Mouse (Mus musculus): ENCODE data around the gene Hc.

Gene Hc

DNA sequence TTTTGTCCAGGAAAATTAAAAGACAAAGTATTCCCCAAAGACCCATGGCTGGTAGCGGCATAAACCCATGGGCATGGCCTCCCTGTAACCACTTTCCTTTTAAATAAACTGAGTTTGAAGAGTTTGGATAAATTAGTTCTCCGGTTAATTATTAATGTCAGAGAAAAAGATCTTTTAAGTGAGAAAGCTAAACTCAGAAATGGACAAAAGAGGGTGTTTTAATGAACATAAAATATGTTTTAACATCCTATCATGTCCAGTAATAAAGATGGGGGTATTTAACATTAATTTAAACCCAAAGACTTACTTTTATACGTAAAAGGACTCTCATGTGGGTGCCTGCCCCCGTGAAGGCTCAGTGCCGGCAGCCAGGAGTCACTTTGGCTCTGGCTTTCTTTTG, at the start of gene Hc:
TSS of gene Hc (minus strand) at position 101 of the 400 bp plus-strand sequence.
- in situ Hi-C loops (cut with MboI, MseI) = no loop called here

DNA sequence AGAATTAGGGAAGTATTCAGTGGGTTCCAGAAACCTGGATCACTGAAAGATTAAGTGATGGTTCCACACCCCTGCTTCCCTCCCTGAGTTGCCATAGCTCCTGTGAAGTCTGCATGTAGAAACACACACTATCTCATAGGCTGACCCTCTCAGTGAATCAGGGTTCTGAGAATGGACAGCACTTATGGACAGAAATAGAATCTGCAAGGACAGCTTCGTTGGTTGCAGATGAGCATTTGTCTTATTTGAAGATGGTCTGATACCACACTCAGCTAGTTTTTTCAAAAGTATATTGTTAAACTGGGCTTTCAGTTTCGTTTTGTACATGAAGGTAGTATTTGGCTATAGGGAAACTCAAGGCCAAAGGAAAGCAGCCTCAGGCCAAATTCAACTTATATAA, 49.3 kb upstream of the Hc start:
- in situ Hi-C loops (cut with MboI, MseI) = no loop called here

DNA sequence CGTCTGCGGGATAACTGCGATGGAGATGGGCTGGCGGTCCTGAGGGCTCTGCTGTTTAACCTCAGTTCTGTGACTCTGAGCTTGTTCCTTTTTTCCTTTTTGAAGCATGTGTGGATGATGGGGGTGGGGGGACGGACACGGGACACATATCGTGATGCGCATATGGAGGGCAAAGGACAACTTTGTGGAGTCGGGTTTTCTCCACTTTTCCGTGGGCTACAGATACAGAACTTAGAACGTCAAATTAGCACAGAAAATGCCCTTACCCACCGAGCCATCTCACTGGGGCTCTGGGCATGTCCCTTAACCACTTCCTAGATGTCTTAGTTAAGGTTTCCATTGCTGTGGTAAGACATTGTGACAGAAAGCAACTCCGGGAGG, 48.7 kb upstream of the Hc start:
- in situ Hi-C loops (cut with MboI, MseI) = loop anchor here (5.0 kb wide), 2 partner anchors 58 to 63 kb away; no protein-coding TSS in a partner anchor

DNA sequence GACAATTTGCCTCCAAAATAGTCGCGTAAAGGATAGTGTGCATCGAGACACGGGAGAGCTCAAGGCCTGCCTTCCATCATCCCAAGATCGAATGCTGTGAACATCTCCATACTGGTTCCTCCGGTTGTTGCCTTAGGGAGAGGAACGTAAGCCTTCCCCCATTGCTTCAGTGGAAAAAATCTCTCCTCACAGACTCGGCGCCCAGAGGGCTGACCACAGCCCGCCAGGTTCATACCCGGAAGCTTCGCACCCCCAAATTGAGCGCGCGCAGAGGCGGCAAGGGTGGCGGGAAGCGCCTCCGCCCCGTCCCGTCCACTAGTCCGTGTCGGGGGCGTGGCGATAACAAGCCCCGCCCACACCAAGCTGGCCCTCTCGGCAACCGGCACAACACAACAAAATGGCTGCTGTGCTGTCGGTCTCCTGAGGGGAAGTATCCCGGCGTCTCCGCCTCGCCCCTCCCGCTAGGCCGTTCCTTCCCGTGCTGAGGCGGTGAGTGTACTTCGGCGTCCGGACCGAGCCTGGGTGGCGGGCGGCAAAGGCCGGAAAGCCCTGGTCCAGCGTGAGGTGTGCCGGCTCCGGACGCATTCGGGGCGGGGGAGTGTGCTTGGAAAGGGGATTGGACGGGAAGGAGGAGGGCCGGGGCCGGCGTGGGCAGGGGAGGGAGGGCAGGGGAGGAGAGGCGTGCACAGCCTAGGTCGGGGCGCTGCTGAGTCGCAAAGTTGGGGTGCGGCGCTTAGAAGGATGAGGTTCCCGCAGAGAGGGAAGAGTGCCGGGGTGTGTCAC, 48.1 kb upstream of the Hc start, which contains the start of gene Cntrl:
TSS of gene Cntrl (plus strand) at position 352 of the 783 bp plus-strand sequence.
- in situ Hi-C loops (cut with MboI, MseI) = loop anchor here (5.0 kb wide), 2 partner anchors 57 to 62 kb away; no protein-coding TSS in a partner anchor

DNA sequence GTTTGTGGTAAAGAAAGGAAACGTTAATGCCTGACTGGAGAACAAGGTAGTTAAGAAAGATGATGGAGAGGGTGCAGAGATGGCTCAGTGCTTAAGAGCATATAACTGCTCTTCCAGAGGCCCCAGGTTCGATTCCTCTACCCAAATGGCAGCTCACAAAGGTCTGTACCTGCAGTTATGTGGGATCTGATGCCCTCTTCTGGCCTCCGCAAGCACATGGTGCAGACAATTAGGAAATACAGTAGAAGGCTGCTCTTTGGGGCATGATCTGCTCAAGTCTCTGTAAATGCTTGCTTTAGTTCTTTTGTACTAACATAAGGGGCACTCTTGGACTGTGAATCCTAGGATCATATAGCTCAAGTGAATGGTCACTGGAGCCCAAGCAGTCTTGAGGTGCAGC, 47.5 kb upstream of the Hc start:
- in situ Hi-C loops (cut with MboI, MseI) = loop anchor here (5.0 kb wide), 2 partner anchors 56 to 61 kb away; no protein-coding TSS in a partner anchor

DNA sequence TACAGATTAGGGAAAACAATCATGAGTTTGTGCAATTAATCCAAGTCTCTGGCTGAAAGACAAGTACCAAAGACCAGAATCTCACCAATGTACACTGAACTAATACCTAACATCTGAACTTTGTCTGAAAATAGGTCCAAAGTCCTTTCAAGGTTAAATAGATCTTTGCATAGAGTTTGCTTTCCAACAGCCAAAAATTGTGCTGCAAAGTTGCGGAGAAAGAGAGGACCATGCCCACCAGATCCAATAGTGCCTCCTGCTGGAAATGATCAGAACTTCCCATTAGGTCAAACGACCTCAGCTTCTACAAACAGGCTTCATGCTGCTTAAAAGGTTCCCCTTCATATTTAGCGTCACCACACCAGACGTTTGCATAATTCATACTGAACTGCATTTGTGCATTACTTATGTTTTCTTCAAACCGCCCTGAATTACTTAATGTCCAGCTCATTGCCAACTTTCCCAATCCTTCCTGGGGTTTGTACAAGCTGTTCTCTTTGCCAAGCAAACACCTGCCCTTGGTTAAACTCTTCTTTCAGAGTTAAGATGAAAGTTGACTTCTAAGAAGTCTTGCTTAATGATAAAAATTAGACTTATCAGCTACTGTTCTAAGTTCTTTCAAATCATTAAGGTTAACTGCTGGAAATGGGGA, 46.9 kb upstream of the Hc start:
- in situ Hi-C loops (cut with MboI, MseI) = loop anchor here (5.0 kb wide), 2 partner anchors 56 to 61 kb away; no protein-coding TSS in a partner anchor

DNA sequence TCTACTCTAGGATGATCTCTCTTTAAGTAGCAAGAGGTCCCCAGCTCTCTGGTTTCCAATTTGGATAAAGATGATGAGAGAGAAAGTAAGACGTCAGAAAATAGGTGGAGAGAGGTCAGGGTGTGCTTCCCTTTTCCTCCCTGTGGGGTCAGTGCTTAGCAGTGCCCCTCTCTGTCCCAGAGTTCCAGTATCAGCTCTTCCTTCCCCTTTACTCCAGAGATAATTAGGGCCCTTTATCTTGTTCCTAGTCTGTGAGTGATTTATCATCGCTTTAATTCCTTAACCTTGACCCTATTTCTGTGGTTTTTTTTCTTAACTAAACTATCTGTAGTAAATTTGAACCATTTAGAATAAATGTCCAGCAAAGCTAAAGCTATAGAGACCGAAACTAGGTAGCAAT, 43.6 kb upstream of the Hc start:
- in situ Hi-C loops (cut with MboI, MseI) = loop anchor here (5.0 kb wide), 2 partner anchors 53 to 58 kb away; no protein-coding TSS in a partner anchor

DNA sequence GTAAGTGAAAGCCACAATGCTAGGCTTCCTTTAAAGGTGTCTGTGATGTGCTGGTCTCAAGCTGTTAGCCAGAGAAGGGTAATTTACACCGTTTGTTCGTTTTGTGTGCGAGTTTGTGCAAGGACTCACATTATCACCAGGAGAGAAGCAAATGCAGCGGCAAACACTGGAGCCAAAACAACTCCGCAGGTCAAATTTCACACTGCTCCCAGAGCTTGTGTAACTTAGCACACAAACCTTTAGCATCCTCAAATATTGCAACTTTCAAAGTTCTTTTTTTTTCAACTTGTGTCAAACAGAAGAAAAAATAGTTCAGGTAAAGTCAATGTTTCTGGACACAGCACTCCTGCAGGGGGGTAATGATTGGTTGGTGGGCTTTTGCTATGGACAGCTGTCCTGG, 42.3 kb upstream of the Hc start:
- in situ Hi-C loops (cut with MboI, MseI) = no loop called here

DNA sequence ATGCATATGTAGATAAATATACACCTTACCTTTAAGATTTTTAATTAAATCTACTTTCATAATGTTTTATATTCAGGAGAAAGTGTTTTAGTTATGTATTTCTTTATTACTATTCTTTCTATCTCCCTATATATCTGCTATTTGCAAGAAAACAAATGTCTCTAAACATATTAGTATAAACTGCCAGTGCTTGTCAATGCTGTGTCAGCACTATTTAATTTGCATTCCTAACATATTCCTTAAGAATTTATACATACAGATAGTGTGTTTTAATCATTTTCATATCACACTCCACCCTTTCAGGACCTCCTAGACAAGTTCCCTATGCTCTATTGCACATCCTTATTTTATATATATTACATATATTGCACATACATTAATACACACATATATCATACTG, 41.5 kb upstream of the Hc start:
- in situ Hi-C loops (cut with MboI, MseI) = no loop called here

DNA sequence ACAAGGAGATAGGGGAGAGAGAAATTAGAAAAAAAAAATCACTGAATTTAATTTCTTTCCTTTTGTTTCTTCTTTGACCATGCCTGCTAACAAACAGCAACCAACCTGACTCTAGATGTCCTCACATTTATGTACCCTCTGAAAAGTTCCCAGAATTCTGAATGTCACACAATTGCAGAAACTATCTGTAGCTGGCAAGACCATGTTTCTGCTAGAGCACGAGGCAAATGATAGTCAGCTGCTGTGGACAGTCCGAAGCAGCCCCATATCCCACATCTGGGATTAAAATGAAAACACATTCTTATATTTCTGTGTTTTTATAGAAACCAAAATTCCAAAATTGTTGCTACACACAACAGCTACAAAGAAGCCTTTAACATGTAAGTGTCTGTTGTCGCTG, 40.2 kb upstream of the Hc start, which contains the start of gene AI182371:
TSS of gene AI182371 (minus strand) at position 101 of the 400 bp plus-strand sequence.
- in situ Hi-C loops (cut with MboI, MseI) = no loop called here

DNA sequence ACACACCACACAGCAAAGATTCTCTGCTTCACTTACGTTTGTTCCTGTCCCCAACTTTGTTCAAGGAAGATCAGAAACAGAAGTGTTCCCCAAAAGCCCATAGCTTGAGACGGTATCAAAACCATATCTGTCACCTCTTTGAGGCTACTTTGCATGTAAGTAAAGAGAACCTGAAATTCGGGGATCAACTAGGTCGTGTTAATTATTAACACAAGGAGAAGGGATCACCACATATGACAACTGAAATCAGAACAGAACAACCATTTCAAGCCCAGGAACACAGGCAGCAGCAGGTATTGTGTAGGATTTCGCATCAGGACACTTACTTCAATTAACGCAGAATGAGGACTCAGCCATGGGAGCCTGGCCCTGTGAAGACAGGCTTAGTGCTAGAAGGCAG, 39.3 kb upstream of the Hc start:
- in situ Hi-C loops (cut with MboI, MseI) = no loop called here

DNA sequence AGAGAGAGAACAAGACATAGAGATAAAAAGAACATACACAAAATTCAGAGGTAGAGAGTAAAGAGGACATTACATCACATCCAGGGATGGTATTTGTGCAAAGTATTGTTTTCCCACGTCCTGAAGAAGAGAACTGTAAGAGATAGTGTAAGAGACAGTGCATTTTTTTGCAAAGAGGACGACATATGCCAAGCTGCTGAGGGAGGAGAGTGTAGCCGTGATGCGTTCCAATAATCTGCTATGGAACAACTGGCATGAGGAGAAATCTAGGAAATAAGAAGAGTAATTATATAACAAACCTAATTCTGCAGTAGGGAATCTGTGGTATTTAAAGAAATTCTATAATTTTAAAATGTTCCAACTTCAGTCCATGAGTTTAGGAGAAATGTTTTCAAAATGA, 26.2 kb upstream of the Hc start:
- in situ Hi-C loops (cut with MboI, MseI) = no loop called here

DNA sequence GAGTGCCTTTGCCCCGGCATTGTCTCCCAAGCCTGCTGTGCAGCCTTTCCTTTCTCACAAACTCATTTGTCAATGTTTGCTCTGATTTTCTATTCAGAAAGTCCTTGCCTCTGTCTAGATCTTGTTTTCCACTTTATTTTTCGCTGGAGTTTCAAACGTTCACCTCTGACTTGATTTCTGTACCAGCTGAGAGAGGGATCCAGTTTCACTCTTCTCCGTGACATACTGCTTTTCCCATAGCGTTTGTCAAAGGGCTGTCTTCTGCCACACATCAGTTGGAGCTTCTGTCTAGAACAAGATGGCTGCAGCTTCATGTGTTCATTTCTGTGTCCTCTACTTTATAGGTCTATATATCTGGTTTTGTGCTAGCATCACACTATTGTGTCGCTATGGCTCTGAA, 17.9 kb upstream of the Hc start:
- in situ Hi-C loops (cut with MboI, MseI) = no loop called here

DNA sequence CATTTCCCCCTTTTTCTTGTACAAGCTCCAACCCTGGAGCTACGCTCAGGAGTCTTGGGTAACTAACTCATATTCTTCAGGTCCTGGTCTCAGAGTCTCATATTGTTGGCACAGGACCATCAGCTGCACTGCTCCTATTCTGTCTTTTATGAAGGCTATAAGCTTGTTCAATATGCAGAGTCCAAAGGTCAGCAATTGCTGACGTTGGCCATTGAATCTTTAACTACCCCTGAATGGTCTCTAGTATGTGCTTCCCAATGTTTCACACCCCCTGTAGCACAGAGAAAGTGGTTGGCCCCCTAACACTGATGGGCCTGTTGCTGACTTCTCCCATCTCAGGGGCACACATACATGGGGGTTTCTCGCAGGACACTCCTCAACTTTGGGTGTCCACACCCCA, 13.1 kb upstream of the Hc start:
- in situ Hi-C loops (cut with MboI, MseI) = no loop called here

DNA sequence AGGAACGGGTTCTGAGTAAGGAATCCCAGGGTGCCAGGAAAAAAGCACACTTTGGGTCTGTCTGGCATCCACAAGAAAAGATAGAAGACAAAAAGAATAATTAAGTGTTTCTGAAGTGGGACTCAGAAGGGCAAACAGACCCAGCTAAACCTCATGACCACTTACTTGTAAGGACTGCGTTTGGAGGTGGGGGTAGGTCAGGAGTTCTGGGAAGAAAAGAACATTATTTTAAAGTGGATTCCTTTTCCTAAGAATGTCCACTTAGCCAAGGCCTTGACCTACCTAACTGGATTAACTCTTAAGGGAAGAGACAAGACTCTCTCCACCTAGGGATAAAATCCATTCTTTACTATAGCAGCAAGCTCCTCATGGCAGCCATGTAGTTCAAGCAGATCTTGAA, 11.3 kb upstream of the Hc start:
- in situ Hi-C loops (cut with MboI, MseI) = no loop called here

DNA sequence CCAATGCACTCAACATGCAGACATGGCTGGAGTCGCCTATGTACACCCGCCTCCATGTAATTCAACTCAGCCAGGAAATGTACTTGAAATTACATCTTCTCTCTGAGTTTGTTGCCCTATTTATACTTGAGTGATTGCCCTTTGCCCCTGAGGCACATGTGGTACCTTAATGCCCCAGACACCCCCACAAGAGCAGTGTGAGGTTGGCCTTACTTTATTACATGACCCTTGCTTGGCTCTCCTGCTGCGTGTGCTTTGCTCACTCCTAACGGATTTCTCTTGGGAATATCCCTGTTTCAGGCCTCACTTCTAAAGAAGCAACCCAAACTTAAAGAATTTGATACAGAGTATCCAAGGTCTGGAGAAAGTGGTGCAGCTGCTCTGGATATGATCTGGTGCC, 9.0 kb upstream of the Hc start:
- in situ Hi-C loops (cut with MboI, MseI) = no loop called here

DNA sequence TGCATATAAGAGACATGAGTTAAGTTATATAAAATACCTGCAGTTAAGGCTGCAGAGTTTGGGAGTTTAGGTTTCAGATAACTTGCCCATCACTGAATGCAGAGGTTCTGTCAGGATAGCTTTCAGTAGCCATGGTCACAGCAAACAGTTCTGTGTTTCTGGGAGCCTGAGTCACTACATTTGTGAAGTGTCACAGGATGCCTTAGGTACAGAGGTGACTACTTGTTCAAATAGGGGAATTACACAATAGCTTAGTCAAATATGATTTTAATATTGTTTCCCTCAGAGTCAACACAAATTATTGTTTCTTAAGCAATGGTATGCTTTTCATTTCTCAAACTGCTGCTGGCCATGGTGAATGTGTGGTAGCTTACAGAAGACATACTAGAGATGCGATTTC, 7.9 kb upstream of the Hc start:
- in situ Hi-C loops (cut with MboI, MseI) = no loop called here

DNA sequence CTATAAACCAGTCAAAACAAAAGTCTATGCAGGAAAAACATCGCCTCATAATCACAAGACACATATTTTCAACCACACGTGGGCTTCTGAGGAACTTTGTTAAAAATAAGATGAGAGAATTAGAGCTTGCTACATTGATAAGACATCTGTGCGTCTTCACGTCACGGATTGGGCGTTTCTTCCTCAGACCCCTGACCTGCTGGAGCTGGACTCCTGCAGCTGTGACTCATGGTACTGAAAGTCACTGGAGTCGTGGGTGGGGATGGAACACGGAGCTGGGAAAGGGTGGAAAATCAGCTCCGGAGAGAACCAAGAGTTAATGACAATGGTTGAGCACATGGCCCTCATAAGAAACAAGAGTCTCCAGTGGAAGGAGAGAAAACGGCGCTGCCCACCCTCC, 5.9 kb upstream of the Hc start:
- in situ Hi-C loops (cut with MboI, MseI) = no loop called here

DNA sequence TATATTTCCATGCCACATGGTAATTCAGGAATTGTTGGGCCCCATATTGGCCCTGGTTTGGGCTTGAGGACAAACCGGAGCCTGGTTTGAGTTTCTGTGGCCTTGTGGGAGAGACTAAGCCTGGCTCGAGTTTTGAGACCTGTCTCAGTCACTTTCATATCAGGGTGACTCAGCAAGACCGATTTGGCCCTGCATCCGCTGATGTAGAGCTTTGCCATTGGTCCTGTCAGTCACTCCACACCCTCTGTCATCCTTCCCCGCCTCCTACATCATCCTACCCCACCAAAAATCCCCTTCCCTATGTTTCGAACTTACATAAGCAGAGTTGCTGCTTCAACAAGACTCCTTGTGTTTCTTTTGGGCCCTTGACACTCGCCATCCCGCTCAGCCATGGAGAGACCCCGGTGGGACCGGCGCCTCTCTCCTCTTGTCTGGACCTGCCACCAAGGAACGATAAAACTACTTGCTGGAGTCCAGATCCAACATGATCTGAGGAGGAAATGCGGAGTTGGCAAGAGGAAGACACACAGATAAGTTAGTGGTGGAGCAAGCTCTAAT, 5.4 kb upstream of the Hc start:
- in situ Hi-C loops (cut with MboI, MseI) = no loop called here

DNA sequence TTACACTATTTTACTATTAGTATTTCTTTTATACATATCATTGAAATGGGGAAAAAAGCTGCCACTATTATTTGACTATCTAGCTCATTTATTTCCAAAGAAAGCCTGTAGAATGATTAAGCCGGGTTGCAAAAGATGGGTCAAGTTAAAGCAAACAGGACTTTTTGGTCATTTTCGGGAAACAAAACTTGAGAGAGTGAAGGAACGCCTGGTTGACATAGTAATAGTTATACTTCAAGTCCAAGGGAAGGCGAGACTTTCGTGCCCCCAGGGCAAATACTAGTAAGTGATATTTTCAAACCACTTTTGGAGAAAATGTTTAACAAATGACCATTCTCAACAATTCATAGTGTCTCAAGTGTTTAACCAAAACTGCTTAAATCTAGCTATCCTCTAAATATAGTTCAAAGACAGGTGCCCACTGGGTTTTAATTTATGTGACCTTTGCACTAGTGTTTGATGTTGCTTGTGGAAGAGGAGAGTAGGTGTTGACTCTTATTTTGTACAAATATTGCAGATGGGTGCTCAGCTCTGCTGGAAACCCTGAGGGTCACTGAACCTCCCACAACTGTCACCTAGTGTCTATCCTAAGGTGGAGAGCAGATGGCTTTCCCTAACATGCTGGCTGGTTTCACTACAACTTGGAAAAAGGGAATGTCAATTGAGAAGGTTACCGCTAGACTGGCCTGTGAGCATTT, 2.2 kb upstream of the Hc start:
- in situ Hi-C loops (cut with MboI, MseI) = no loop called here

DNA sequence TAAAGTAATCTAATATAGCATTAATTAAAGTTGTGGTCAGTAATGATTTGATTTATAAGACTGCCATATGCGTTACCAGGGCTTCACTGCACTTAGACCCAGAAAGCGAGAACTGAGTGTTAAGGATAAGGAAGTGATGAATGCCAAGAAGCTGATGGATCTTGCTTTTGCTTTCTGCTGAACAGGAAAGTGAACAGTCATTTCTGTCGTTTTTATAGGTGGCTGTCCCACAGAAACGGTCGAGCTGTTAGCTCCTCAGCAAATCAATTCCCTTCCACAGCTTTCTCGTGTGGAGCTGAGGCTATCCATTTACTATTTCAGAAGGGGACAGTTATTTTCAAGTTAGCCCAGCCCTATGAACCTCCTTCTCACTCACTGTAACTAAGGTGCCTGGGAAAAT, 341 bp downstream of the Hc start:
- in situ Hi-C loops (cut with MboI, MseI) = no loop called here

DNA sequence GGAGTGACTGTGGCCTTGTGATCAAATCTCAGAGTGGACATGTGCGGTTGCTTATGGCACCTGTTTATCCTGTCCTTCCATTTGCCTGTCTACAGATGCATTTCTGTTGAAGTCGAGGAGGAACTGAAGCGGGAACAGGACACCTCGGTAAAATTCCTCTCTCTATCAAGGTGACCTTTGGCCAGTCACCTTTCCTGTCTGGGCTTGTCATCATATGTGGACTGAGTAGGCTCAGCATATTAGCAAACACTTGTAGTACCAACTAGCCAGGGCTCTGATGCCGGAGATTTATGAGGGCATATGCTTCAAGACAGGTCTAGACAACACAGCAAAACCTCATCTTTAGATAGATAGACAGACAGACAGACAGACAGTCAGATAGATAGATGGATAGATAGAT, 982 bp downstream of the Hc start:
- in situ Hi-C loops (cut with MboI, MseI) = no loop called here

Data from T-helper 17 cell (primary cell).